Mouse (Mus musculus) kidney, adult 2 months (tissue): ENCODE data around the gene Igfbp4.

Source experiments
- CTCF ChIP-seq: fragments of 200-500 bp; conservative IDR thresholded peaks from 2 replicates; pipeline ENCODE4 v1.5.1; 2011; ENCODE audit warnings: low read depth, mild to moderate bottlenecking, control low read depth, low read length, moderate library complexity, mixed read lengths; ENCODE audit not compliant: insufficient read depth, insufficient read length
- POLR2A ChIP-seq: fragments of 200-500 bp; IDR thresholded peaks from one replicate; pipeline ENCODE4 v1.6.1; 2011; ENCODE audit warnings: low read depth, low read length, control low read depth

- TF ChIP-seq CTCF: peak; percentile 36; the same call in 1 of the 2 replicates
- no peak for TF ChIP-seq POLR2A
Measured at GRCm38 (mm10) chr11:99043632-99044031, 2.6 kb downstream of the Igfbp4 start.
